9 mouse cellular contexts compared by ENCODE assay signal in genomic region chr12:76548082-76548423, GRCm38 (mm10). TPM values are rescaled to one million over a fixed set of nuclear protein-coding genes. Genes with fewer than 3 reads are reported as not detected.
DNase-seq lines count a peak whose midpoint lies in the region; ATAC-seq and TF ChIP-seq lines count a peak whose summit lies in the region.
"Had no signal": no experiment of that assay in that cellular context is flagged by ENCODE, and none has a peak within 500 bp of the region (broad histone marks: within the 10 kb centered on the region; RNA-seq: fewer than 3 reads in every experiment).

No protein-coding gene starts in this region.

- H3K9me3 ChIP-seq in forebrain, embryonic 10.5 days, result no peaks in the 10 kb centered on the region
- H3K9me3 ChIP-seq in forebrain, embryonic 16.5 days (ENCODE audit: control insufficient read depth, low read length), result no peaks in the 10 kb centered on the region
- no peaks in the 10 kb centered on the region for H3K9me3 ChIP-seq in kidney, embryonic 14.5 days (ENCODE audit: control insufficient read depth, low read length)
- no peaks in the 10 kb centered on the region for H3K9me3 ChIP-seq in limb, embryonic 13.5 days

- no peak overlapping the region for H3K4me3 ChIP-seq in forebrain, embryonic 10.5 days
- H3K4me3 ChIP-seq in forebrain, embryonic 16.5 days (replicated peaks; ENCODE audit: low read length), result no peak overlapping the region
- H3K4me3 ChIP-seq in kidney, embryonic 14.5 days (ENCODE audit: low read length), result no peak overlapping the region
- H3K4me3 ChIP-seq in limb, embryonic 13.5 days, result no peak overlapping the region

- peak overlapping the region; percentile 76; the same call in 1 of the 2 replicates for H3K27ac ChIP-seq in forebrain, embryonic 10.5 days
- H3K27ac ChIP-seq in forebrain, embryonic 16.5 days (ENCODE audit: low read length), result no peak overlapping the region
- H3K27ac ChIP-seq in kidney, embryonic 14.5 days (ENCODE audit: low read depth, low read length), result peak overlapping the region; percentile 42; the same call in 1 of the 2 replicates
- H3K27ac ChIP-seq in limb, embryonic 13.5 days, result no peak overlapping the region

- no peak for TF ChIP-seq CTCF in brain, embryonic 14.5 days (IDR thresholded peaks at IDR 0.05; ENCODE audit: borderline replicate concordance, extremely low read depth, insufficient read depth, insufficient read length)

- ATAC-seq in forebrain, embryonic 16.5 days, result no peak
- ATAC-seq in kidney, embryonic 14.5 days (ENCODE audit: low FRiP score, low TSS enrichment), result no peak
- ATAC-seq in limb, embryonic 13.5 days (ENCODE audit: low FRiP score, low read depth), result no peak

- no peak for DNase-seq in forebrain, embryonic 10.5 days (ENCODE audit: extremely low spot score, low spot score)
- DNase-seq in kidney, postnatal 36 days, result no peak
- peak; percentile 22 for DNase-seq in brain, embryonic 14.5 days (ENCODE audit: low read depth)
- DNase-seq in cerebellum, postnatal 14 days, result no peak
- DNase-seq in frontal cortex, postnatal 14 days (ENCODE audit: low spot score in 2 of 2), result no peak

- no peak for TF ChIP-seq POLR2A in brain, embryonic 14.5 days (IDR thresholded peaks at IDR 0.05; ENCODE audit: borderline replicate concordance, extremely low read depth, insufficient read depth, insufficient read length, poor library complexity, severe bottlenecking)

- peaks cover 50% of the 10 kb centered on the region for H3K27me3 ChIP-seq in forebrain, embryonic 10.5 days (ENCODE audit: poor library complexity, severe bottlenecking)
- 0 out of 2 replicates have a peak, but pooled peaks cover 7% of the 10 kb centered on the region for H3K27me3 ChIP-seq in forebrain, embryonic 16.5 days (replicated peaks; ENCODE audit: control insufficient read depth, insufficient read depth, low read length)
- H3K27me3 ChIP-seq in kidney, embryonic 14.5 days (ENCODE audit: control insufficient read depth, insufficient read depth, low read length), result no peaks in the 10 kb centered on the region
- H3K27me3 ChIP-seq in limb, embryonic 13.5 days, result peaks cover 3% of the 10 kb centered on the region; the same call in 1 of the 2 replicates

- H3K9ac ChIP-seq in forebrain, embryonic 16.5 days (replicated peaks; ENCODE audit: low read depth, low read length), result no peak overlapping the region
- no peak overlapping the region for H3K9ac ChIP-seq in kidney, embryonic 14.5 days (ENCODE audit: low read depth, low read length)
- H3K9ac ChIP-seq in limb, embryonic 13.5 days, result 0 out of 2 replicates have a peak overlapping the region, but pooled peaks have one; percentile 14

- H3K36me3 ChIP-seq in forebrain, embryonic 10.5 days (replicated peaks), result no peaks in the 10 kb centered on the region
- no peaks in the 10 kb centered on the region for H3K36me3 ChIP-seq in forebrain, embryonic 16.5 days (ENCODE audit: control insufficient read depth, insufficient read depth)
- H3K36me3 ChIP-seq in kidney, embryonic 14.5 days (ENCODE audit: control insufficient read depth, insufficient read depth, low read length), result no peaks in the 10 kb centered on the region
- no peaks in the 10 kb centered on the region for H3K36me3 ChIP-seq in limb, embryonic 13.5 days

- WGBS in forebrain, embryonic 10.5 days, result 13% methylated on average over 7 of the region's 7 CpGs
- 29% methylated on average over 7 of the region's 7 CpGs for WGBS in forebrain, embryonic 16.5 days
- 14% methylated on average over 7 of the region's 7 CpGs for WGBS in kidney, embryonic 14.5 days
- 17% methylated on average over 7 of the region's 7 CpGs for WGBS in limb, embryonic 13.5 days

- H3K4me1 ChIP-seq in forebrain, embryonic 10.5 days, result peaks cover 45% of the 10 kb centered on the region
- peaks cover 9% of the 10 kb centered on the region; the same call in 1 of the 2 replicates for H3K4me1 ChIP-seq in forebrain, embryonic 16.5 days (replicated peaks; ENCODE audit: control insufficient read depth, insufficient read depth, low read length)
- peaks cover 49% of the 10 kb centered on the region for H3K4me1 ChIP-seq in kidney, embryonic 14.5 days (ENCODE audit: control insufficient read depth, insufficient read depth, low read length)
- H3K4me1 ChIP-seq in limb, embryonic 13.5 days, result peaks cover 47% of the 10 kb centered on the region

- H3K4me2 ChIP-seq in forebrain, embryonic 16.5 days (ENCODE audit: low read length), result no peak overlapping the region
- H3K4me2 ChIP-seq in kidney, embryonic 14.5 days (replicated peaks; ENCODE audit: low read depth, low read length), result peak overlapping the region; percentile 36; the same call in 1 of the 2 replicates
- H3K4me2 ChIP-seq in limb, embryonic 13.5 days (replicated peaks), result peak overlapping the region; percentile 59
- H3K4me2 ChIP-seq: midbrain, embryonic 11.5 days had no signal

RNA-seq across cellular contexts. Expression of gene Plekhg3, which starts 17.4 kb away (rescaled TPM):
- polyA plus RNA-seq in forebrain, embryonic 10.5 days (2016; fragmentation: Nextera tagmentation; extraction: Ambion mirVana), result 1.5 and 2.4 TPM in 2 replicates
- 1.0 and 1.3 TPM in 2 replicates for polyA plus RNA-seq in forebrain, embryonic 16.5 days (2015; fragmentation: Nextera tagmentation; extraction: Ambion mirVana)
- polyA plus RNA-seq in kidney, embryonic 14.5 days (2014; fragmentation: Nextera tagmentation; extraction: Ambion mirVana), result 7.9 and 15.1 TPM in 2 replicates
- 3.1 and 5.2 TPM in 2 replicates for polyA plus RNA-seq in brain, embryonic 14.5 days (2012; rRNA removed)
- polyA plus RNA-seq in limb, embryonic 13.5 days (2015; fragmentation: Nextera tagmentation; extraction: Ambion mirVana), result 5.6 and 7.2 TPM in 2 replicates

Comparison
In these comparisons a context has a peak if more than half of its experiments do, and no peak if none do; other contexts are left out.
1. H3K27ac ChIP-seq: peak in forebrain, embryonic 10.5 days (single experiment) and kidney, embryonic 14.5 days (single experiment); none in forebrain, embryonic 16.5 days (single experiment) and limb, embryonic 13.5 days (single experiment).